Mouse (Mus musculus): Measurements from ENCODE around the gene Nup188.
A peak's percentile ranks its signal among the peaks of the same experiment; 100 is the strongest.

The Nup188 gene

GRCm38 (mm10) chr2:30386913-30387312 is 100.7 kb downstream of the Nup188 start:
- DNase-seq (ENCODE audit: low spot score in 2 of 2): no peak

- no peak for DNase-seq (ENCODE audit: low spot score in 2 of 2)
These were observed 102.8 kb downstream of the Nup188 start for GRCm38 (mm10) chr2:30389000-30389399.

GRCm38 (mm10) chr2:30392114-30392576 is 105.9 kb downstream of the Nup188 start, which contains the start of gene Dolpp1:
TSS of gene Dolpp1 (plus strand) at chr2:30392254.
- DNase-seq (ENCODE audit: low spot score in 2 of 2): peak; percentile 97 to 98

GRCm38 (mm10) chr2:30392577-30393369 is 106.6 kb downstream of the Nup188 start:
- peak; percentile 79 to 82 for DNase-seq (ENCODE audit: low spot score in 2 of 2)

GRCm38 (mm10) chr2:30393370-30393656 is 107.1 kb downstream of the Nup188 start:
- no peak for DNase-seq (ENCODE audit: low spot score in 2 of 2)
